Mouse (Mus musculus): ENCODE data around the gene Pvr.

- TF ChIP-seq CTCF (IDR thresholded peaks at IDR 0.05; ENCODE audit: control insufficient read depth, insufficient read depth, insufficient read length) (no peak), MAX (IDR thresholded peaks at IDR 0.05) (no peak), MYOG (IDR thresholded peaks at IDR 0.05; ENCODE audit: control insufficient read depth, extremely low read depth, insufficient read length) (no peak), CEBPB (IDR thresholded peaks at IDR 0.05; ENCODE audit: low read depth) (no peak), USF1 (IDR thresholded peaks at IDR 0.05; ENCODE audit: low read depth) (no peak), MYOD1 (IDR thresholded peaks at IDR 0.05; ENCODE audit: control insufficient read depth, insufficient read length, low read depth) (no peak), FOSL1 (IDR thresholded peaks at IDR 0.05; ENCODE audit: insufficient read depth, low read length, poor library complexity, severe bottlenecking) (no peak)
These were observed 40.2 kb downstream of the Pvr start for GRCm38 (mm10) chr7:19880754-19881153.
